In the genomic region with DNA sequence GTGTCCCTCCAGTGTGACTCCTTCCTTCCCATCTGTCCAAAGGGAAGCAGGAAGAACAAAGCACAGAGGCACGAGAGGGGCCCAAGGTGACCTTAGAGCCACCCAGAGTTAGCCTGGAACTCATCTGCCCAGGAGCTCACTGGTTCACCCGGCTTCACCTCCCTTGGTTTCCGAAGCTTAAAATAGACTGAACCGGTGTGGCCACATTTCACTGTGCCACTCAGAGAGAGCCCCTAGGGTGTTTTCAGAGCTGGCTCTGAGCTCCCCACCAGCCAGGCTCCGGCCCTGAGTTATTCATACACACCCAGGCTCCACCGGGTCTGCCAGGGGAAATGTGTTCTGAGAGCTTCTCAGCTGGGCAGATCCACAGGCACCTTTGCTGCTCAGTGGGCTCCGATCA, we compare ENCODE assay signal across 14 mouse cellular contexts. TPM values are rescaled to one million over a fixed set of nuclear protein-coding genes. Genes with fewer than 3 reads are reported as not detected.
DNase-seq lines count a peak whose midpoint lies in the region; ATAC-seq lines count a peak whose summit lies in the region.
"Had no signal": no experiment of that assay in that cellular context is flagged by ENCODE, and none has a peak within 500 bp of the region (broad histone marks: within the 10 kb centered on the region; RNA-seq: fewer than 3 reads in every experiment).

No protein-coding gene starts in this region.

- no peak overlapping the region for H3K4me2 ChIP-seq in embryonic facial prominence, embryonic 14.5 days (ENCODE audit: low read depth, low read length)
- no peak overlapping the region for H3K4me2 ChIP-seq in lung, embryonic 15.5 days
- H3K4me2 ChIP-seq: limb, embryonic 15.5 days; midbrain, embryonic 13.5 days had no signal

- no peak overlapping the region for H3K27ac ChIP-seq in embryonic facial prominence, embryonic 14.5 days (replicated peaks; ENCODE audit: low read depth, low read length)
- H3K27ac ChIP-seq in lung, embryonic 15.5 days, result peak overlapping the region; percentile 81
- H3K27ac ChIP-seq: limb, embryonic 15.5 days; midbrain, embryonic 13.5 days had no signal

- H3K36me3 ChIP-seq in embryonic facial prominence, embryonic 14.5 days (ENCODE audit: control insufficient read depth, insufficient read depth, low read length), result no peaks in the 10 kb centered on the region
- H3K36me3 ChIP-seq in lung, embryonic 15.5 days, result no peaks in the 10 kb centered on the region
- H3K36me3 ChIP-seq: limb, embryonic 15.5 days; midbrain, embryonic 13.5 days had no signal

- no peaks in the 10 kb centered on the region for H3K27me3 ChIP-seq in embryonic facial prominence, embryonic 14.5 days (replicated peaks; ENCODE audit: control insufficient read depth, insufficient read depth, low read length)
- no peaks in the 10 kb centered on the region for H3K27me3 ChIP-seq in lung, embryonic 15.5 days
- H3K27me3 ChIP-seq: limb, embryonic 15.5 days; midbrain, embryonic 13.5 days had no signal

- H3K9me3 ChIP-seq in embryonic facial prominence, embryonic 14.5 days (ENCODE audit: control insufficient read depth, low read length), result no peaks in the 10 kb centered on the region
- no peaks in the 10 kb centered on the region for H3K9me3 ChIP-seq in lung, embryonic 15.5 days
- H3K9me3 ChIP-seq: limb, embryonic 15.5 days; midbrain, embryonic 13.5 days had no signal

- no peak overlapping the region for H3K4me3 ChIP-seq in embryonic facial prominence, embryonic 14.5 days (ENCODE audit: low read depth, low read length)
- H3K4me3 ChIP-seq in lung, embryonic 15.5 days, result no peak overlapping the region
- H3K4me3 ChIP-seq: erythroblast, embryonic 14.5 days; limb, embryonic 15.5 days; midbrain, embryonic 13.5 days had no signal

- ATAC-seq in embryonic facial prominence, embryonic 14.5 days (ENCODE audit: low read depth), result peak; percentile 84
- ATAC-seq in lung, embryonic 15.5 days (ENCODE audit: borderline replicate concordance, extremely low read depth, low FRiP score, low TSS enrichment), result peak; percentile 48
- ATAC-seq: midbrain, embryonic 13.5 days had no signal

- peak; percentile 63 for DNase-seq in adrenal gland, postnatal 14 days
- no peak for DNase-seq in adrenal gland, adult 8-10 months
- DNase-seq in embryonic facial prominence, embryonic 14.5 days (ENCODE audit: low spot score), result peak; percentile 73
- peak; percentile 84 for DNase-seq in kidney, adult 11 months
- DNase-seq in layer of hippocampus, postnatal 10 days (ENCODE audit: low spot score in 2 of 2), result no peak
- no peak for DNase-seq in cerebellum, postnatal 36 days
- DNase-seq in urinary bladder, postnatal 10 days (ENCODE audit: low spot score), result no peak
- DNase-seq: adrenal gland, adult 2 months; cerebellum, adult 9-10 months; gastrocnemius, postnatal 14 days had no signal

- H3K9ac ChIP-seq in embryonic facial prominence, embryonic 14.5 days (ENCODE audit: low read depth, low read length), result no peak overlapping the region
- H3K9ac ChIP-seq in lung, embryonic 15.5 days, result no peak overlapping the region
- H3K9ac ChIP-seq: limb, embryonic 15.5 days; midbrain, embryonic 13.5 days had no signal

- WGBS in embryonic facial prominence, embryonic 14.5 days, result 22% methylated on average over 7 of the region's 7 CpGs
- 35% methylated on average over 7 of the region's 7 CpGs for WGBS in lung, embryonic 15.5 days

- peaks cover 4% of the 10 kb centered on the region; the same call in 1 of the 2 replicates for H3K4me1 ChIP-seq in embryonic facial prominence, embryonic 14.5 days (ENCODE audit: control insufficient read depth, insufficient read depth, low read length)
- peaks cover 26% of the 10 kb centered on the region for H3K4me1 ChIP-seq in lung, embryonic 15.5 days

RNA-seq across cellular contexts. Expression of a gene that starts 53.0 kb away (rescaled TPM):
- 3.8 and 6.4 TPM in 2 replicates for total RNA-seq in adrenal gland, postnatal 14 days (2021)
- total RNA-seq in adrenal gland, adult 8-10 months (2022), result 1 to 10 TPM; 1.5 to 3.1 (median 2.4) TPM
- polyA plus RNA-seq in embryonic facial prominence, embryonic 14.5 days (2014; fragmentation: Nextera tagmentation; extraction: Ambion mirVana), result 1.3 and 1.7 TPM in 2 replicates
- 1.4 and 1.5 TPM in 2 replicates for polyA plus RNA-seq in lung, embryonic 15.5 days (2015; fragmentation: Nextera tagmentation; extraction: Ambion mirVana)
- total RNA-seq in layer of hippocampus, postnatal 10 days (2021), result 10 to 100 TPM; 12.1 to 12.8 TPM

Comparison
In these comparisons a context has a peak if more than half of its experiments do, and no peak if none do; other contexts are left out.
1. DNase-seq: peak in adrenal gland, postnatal 14 days (single experiment), embryonic facial prominence, embryonic 14.5 days (single experiment) and kidney, adult 11 months (single experiment); none in adrenal gland, adult 8-10 months (single experiment), layer of hippocampus, postnatal 10 days (0 of 2), cerebellum, postnatal 36 days (0 of 2) and urinary bladder, postnatal 10 days (single experiment).